20 mouse cellular contexts compared by ENCODE assay signal in the genomic region with DNA sequence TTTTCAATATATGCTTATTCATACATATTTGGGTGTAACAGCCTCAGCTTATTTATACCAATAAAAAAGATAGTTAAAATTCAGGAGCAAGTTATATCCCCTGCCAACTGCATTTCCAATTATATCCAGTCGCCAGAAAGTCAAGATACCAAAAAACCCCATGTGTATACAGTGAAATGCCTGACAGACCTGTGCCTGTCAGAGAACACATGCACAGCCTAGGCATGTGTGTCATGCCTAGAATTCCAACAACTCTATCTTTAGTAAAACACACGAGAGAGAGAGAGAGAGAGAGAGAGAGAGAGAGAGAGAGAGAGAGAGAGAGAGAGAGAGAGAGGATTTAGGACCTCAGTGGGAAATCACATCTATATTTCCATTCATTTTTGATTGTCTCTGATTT.
DNase-seq lines count a peak whose midpoint lies in the region; ATAC-seq and TF ChIP-seq lines count a peak whose summit lies in the region.
"Had no signal": no experiment of that assay in that cellular context is flagged by ENCODE, and none has a peak within 500 bp of the region (broad histone marks: within the 10 kb centered on the region; RNA-seq: fewer than 3 reads in every experiment).

No protein-coding gene starts in this region.

- no peak overlapping the region for H3K4me3 ChIP-seq in forebrain, postnatal 0 days (ENCODE audit: low read depth, low read length)
- H3K4me3 ChIP-seq in forebrain, embryonic 14.5 days (ENCODE audit: low read depth, low read length), result no peak overlapping the region
- H3K4me3 ChIP-seq in heart, embryonic 15.5 days, result no peak overlapping the region
- H3K4me3 ChIP-seq in heart, postnatal 0 days (ENCODE audit: low read depth, low read length), result no peak overlapping the region
- no peak overlapping the region for H3K4me3 ChIP-seq in hindbrain, embryonic 11.5 days (ENCODE audit: low read depth, low read length)
- H3K4me3 ChIP-seq: embryonic facial prominence, embryonic 10.5 days; embryonic facial prominence, embryonic 12.5 days; forebrain, embryonic 12.5 days; forebrain, embryonic 15.5 days had no signal

- no peak for DNase-seq in forebrain, postnatal 0 days
- no peak for DNase-seq in forebrain, embryonic 14.5 days (ENCODE audit: low spot score)
- no peak for DNase-seq in heart, adult 18-20 months
- no peak for DNase-seq in heart, postnatal 0 days (ENCODE audit: low spot score)
- no peak for DNase-seq in heart, adult 11 months
- DNase-seq in brain, embryonic 14.5 days (ENCODE audit: low read depth), result peak; percentile 15
- no peak for DNase-seq in hindbrain, embryonic 11.5 days (ENCODE audit: low spot score)
- DNase-seq: adrenal gland, adult 2 months; adrenal gland, postnatal 10 days; adrenal gland, postnatal 25 days; cerebellum, adult 11-12 months; cerebellum, adult 2 months; cerebellum, adult 9-10 months; cerebellum, postnatal 10 days; cerebellum, postnatal 25 days had no signal

- ATAC-seq in forebrain, postnatal 0 days, result peak; percentile 68
- ATAC-seq in forebrain, embryonic 14.5 days, result no peak
- ATAC-seq in heart, embryonic 15.5 days (replicated peaks; ENCODE audit: insufficient number of reproducible peaks, insufficient read depth, low FRiP score, low read depth), result peak; percentile 74; the same call in 1 of the 2 replicates
- ATAC-seq in heart, postnatal 0 days (ENCODE audit: insufficient read depth, low read depth), result peak; percentile 85
- no peak for ATAC-seq in hindbrain, embryonic 11.5 days (ENCODE audit: low FRiP score)
- ATAC-seq: forebrain, embryonic 15.5 days had no signal

- no peak for TF ChIP-seq CTCF in forebrain, postnatal 0 days (IDR thresholded peaks at IDR 0.05; ENCODE audit: low read depth)
- no peak for TF ChIP-seq CTCF in heart, postnatal 0 days (IDR thresholded peaks at IDR 0.05; ENCODE audit: low read depth)
- TF ChIP-seq CTCF in brain, embryonic 14.5 days (IDR thresholded peaks at IDR 0.05; ENCODE audit: borderline replicate concordance, extremely low read depth, insufficient read depth, insufficient read length), result no peak

- 27% methylated on average over 2 of the region's 2 CpGs for whole genome bisulfite sequencing in forebrain, postnatal 0 days
- WGBS in forebrain, embryonic 14.5 days, result 74% methylated on average over 2 of the region's 2 CpGs
- WGBS in heart, embryonic 15.5 days, result 18% methylated on average over 2 of the region's 2 CpGs
- 14% methylated on average over 2 of the region's 2 CpGs for WGBS in heart, postnatal 0 days
- WGBS in hindbrain, embryonic 11.5 days, result 57% methylated on average over 2 of the region's 2 CpGs

- no peak overlapping the region for H3K9ac ChIP-seq in forebrain, postnatal 0 days
- H3K9ac ChIP-seq in forebrain, embryonic 14.5 days (ENCODE audit: low read length), result no peak overlapping the region
- no peak overlapping the region for H3K9ac ChIP-seq in heart, embryonic 15.5 days
- H3K9ac ChIP-seq in heart, postnatal 0 days (replicated peaks; ENCODE audit: low read depth, low read length), result no peak overlapping the region
- H3K9ac ChIP-seq in hindbrain, embryonic 11.5 days (ENCODE audit: low read depth, low read length), result no peak overlapping the region
- H3K9ac ChIP-seq: embryonic facial prominence, embryonic 12.5 days; forebrain, embryonic 12.5 days; forebrain, embryonic 15.5 days had no signal

- H3K36me3 ChIP-seq in forebrain, postnatal 0 days (ENCODE audit: insufficient read depth), result no peaks in the 10 kb centered on the region
- no peaks in the 10 kb centered on the region for H3K36me3 ChIP-seq in forebrain, embryonic 14.5 days (ENCODE audit: control insufficient read depth, insufficient read depth, low read length)
- H3K36me3 ChIP-seq in heart, embryonic 15.5 days, result no peaks in the 10 kb centered on the region
- no peaks in the 10 kb centered on the region for H3K36me3 ChIP-seq in heart, postnatal 0 days (replicated peaks; ENCODE audit: control insufficient read depth, insufficient read depth, low read length)
- H3K36me3 ChIP-seq in hindbrain, embryonic 11.5 days (ENCODE audit: control insufficient read depth, insufficient read depth, low read length), result no peaks in the 10 kb centered on the region
- H3K36me3 ChIP-seq: embryonic facial prominence, embryonic 10.5 days; embryonic facial prominence, embryonic 12.5 days; forebrain, embryonic 12.5 days; forebrain, embryonic 15.5 days had no signal

- no peaks in the 10 kb centered on the region for H3K9me3 ChIP-seq in forebrain, postnatal 0 days (ENCODE audit: low read length)
- H3K9me3 ChIP-seq in forebrain, embryonic 14.5 days (replicated peaks; ENCODE audit: control insufficient read depth, low read length), result no peaks in the 10 kb centered on the region
- H3K9me3 ChIP-seq in heart, embryonic 15.5 days (replicated peaks), result no peaks in the 10 kb centered on the region
- no peaks in the 10 kb centered on the region for H3K9me3 ChIP-seq in heart, postnatal 0 days (replicated peaks; ENCODE audit: control insufficient read depth, low read length)
- H3K9me3 ChIP-seq in hindbrain, embryonic 11.5 days (ENCODE audit: control insufficient read depth, low read length), result no peaks in the 10 kb centered on the region
- H3K9me3 ChIP-seq: embryonic facial prominence, embryonic 10.5 days; embryonic facial prominence, embryonic 12.5 days; forebrain, embryonic 12.5 days; forebrain, embryonic 15.5 days had no signal

- no peak overlapping the region for H3K4me2 ChIP-seq in forebrain, postnatal 0 days (ENCODE audit: low read depth)
- no peak overlapping the region for H3K4me2 ChIP-seq in forebrain, embryonic 14.5 days (ENCODE audit: low read length)
- no peak overlapping the region for H3K4me2 ChIP-seq in heart, embryonic 15.5 days
- no peak overlapping the region for H3K4me2 ChIP-seq in heart, postnatal 0 days (ENCODE audit: low read depth, low read length)
- H3K4me2 ChIP-seq in hindbrain, embryonic 11.5 days (replicated peaks; ENCODE audit: low read depth, low read length), result no peak overlapping the region
- H3K4me2 ChIP-seq: embryonic facial prominence, embryonic 12.5 days; forebrain, embryonic 12.5 days; forebrain, embryonic 15.5 days had no signal

- TF ChIP-seq POLR2A in brain, embryonic 14.5 days (IDR thresholded peaks at IDR 0.05; ENCODE audit: borderline replicate concordance, extremely low read depth, insufficient read depth, insufficient read length, poor library complexity, severe bottlenecking), result no peak

- H3K27me3 ChIP-seq in forebrain, postnatal 0 days (ENCODE audit: insufficient read depth, low read length), result no peaks in the 10 kb centered on the region
- no peaks in the 10 kb centered on the region for H3K27me3 ChIP-seq in forebrain, embryonic 14.5 days (replicated peaks; ENCODE audit: control insufficient read depth, insufficient read depth, low read length)
- no peaks in the 10 kb centered on the region for H3K27me3 ChIP-seq in heart, embryonic 15.5 days
- no peaks in the 10 kb centered on the region for H3K27me3 ChIP-seq in heart, postnatal 0 days (ENCODE audit: control insufficient read depth, insufficient read depth, low read length)
- H3K27me3 ChIP-seq in hindbrain, embryonic 11.5 days (ENCODE audit: control insufficient read depth, insufficient read depth, low read length), result no peaks in the 10 kb centered on the region
- H3K27me3 ChIP-seq: embryonic facial prominence, embryonic 12.5 days; forebrain, embryonic 12.5 days; forebrain, embryonic 15.5 days had no signal

- no peaks in the 10 kb centered on the region for H3K4me1 ChIP-seq in forebrain, postnatal 0 days (ENCODE audit: insufficient read depth)
- H3K4me1 ChIP-seq in forebrain, embryonic 14.5 days (ENCODE audit: control insufficient read depth, insufficient read depth, low read length), result no peaks in the 10 kb centered on the region
- no peaks in the 10 kb centered on the region for H3K4me1 ChIP-seq in heart, embryonic 15.5 days (replicated peaks)
- no peaks in the 10 kb centered on the region for H3K4me1 ChIP-seq in heart, postnatal 0 days (ENCODE audit: control insufficient read depth, insufficient read depth)
- no peaks in the 10 kb centered on the region for H3K4me1 ChIP-seq in hindbrain, embryonic 11.5 days (replicated peaks; ENCODE audit: control insufficient read depth, insufficient read depth, low read length)
- H3K4me1 ChIP-seq: embryonic facial prominence, embryonic 10.5 days; embryonic facial prominence, embryonic 12.5 days; forebrain, embryonic 12.5 days; forebrain, embryonic 15.5 days had no signal

- no peak for TF ChIP-seq EP300 in heart, postnatal 0 days (IDR thresholded peaks at IDR 0.05; ENCODE audit: low read depth)

- H3K27ac ChIP-seq in forebrain, postnatal 0 days (ENCODE audit: low read depth, low read length), result no peak overlapping the region
- no peak overlapping the region for H3K27ac ChIP-seq in forebrain, embryonic 14.5 days (ENCODE audit: low read depth, low read length)
- peak overlapping the region; percentile 62 for H3K27ac ChIP-seq in heart, embryonic 15.5 days
- 0 out of 2 replicates have a peak overlapping the region, but pooled peaks have one; percentile 25 for H3K27ac ChIP-seq in heart, postnatal 0 days (ENCODE audit: low read depth)
- no peak overlapping the region for H3K27ac ChIP-seq in hindbrain, embryonic 11.5 days (ENCODE audit: low read depth, low read length)
- H3K27ac ChIP-seq: embryonic facial prominence, embryonic 10.5 days; embryonic facial prominence, embryonic 12.5 days; forebrain, embryonic 12.5 days; forebrain, embryonic 15.5 days had no signal

Comparison
In these comparisons a context has a peak if more than half of its experiments do, and no peak if none do; other contexts are left out.
1. ATAC-seq: peak in forebrain, postnatal 0 days (single experiment), heart, embryonic 15.5 days (single experiment) and heart, postnatal 0 days (single experiment); none in forebrain, embryonic 14.5 days (single experiment) and hindbrain, embryonic 11.5 days (single experiment).
2. H3K27ac ChIP-seq: peak in heart, embryonic 15.5 days (single experiment) and heart, postnatal 0 days (single experiment); none in forebrain, postnatal 0 days (single experiment), forebrain, embryonic 14.5 days (single experiment) and hindbrain, embryonic 11.5 days (single experiment).